Mouse (Mus musculus) heart, postnatal 0 days (tissue): ENCODE results near the gene Adam6a. TPM values are rescaled to one million over a fixed set of nuclear protein-coding genes. Genes with fewer than 3 reads are reported as not detected.
"Not testable (repeated sequence)": the region's sequence is repeated elsewhere in the genome, so short reads cannot be mapped to it uniquely, and the experiment has no call there.

Experiments used
- ATAC-seq: fragments of 200-750 bp; cut with Nextera tagmentation; 2 replicates; pipeline ENCODE4 v1.8.0; 2017; ENCODE audit warnings: low read depth, moderate number of reproducible peaks, moderate library complexity; ENCODE audit not compliant: insufficient read depth
- DNase-seq: peaks from one replicate; pipeline ENCODE4 v3.0.0-alpha.2; 2016; ENCODE audit warnings: low spot score
- H3K27ac ChIP-seq: fragments of 300-500 bp; sonication (generic); 2 replicates; pipeline ENCODE4 v1.5.1; 2014; ENCODE audit warnings: low read depth, mild to moderate bottlenecking
- H3K27me3 ChIP-seq: fragments of 300-500 bp; sonication (generic); 2 replicates; pipeline ENCODE4 v1.6.1; 2014; ENCODE audit warnings: low read length, mixed read lengths; ENCODE audit not compliant: control insufficient read depth, insufficient read depth
- H3K36me3 ChIP-seq: fragments of 300-500 bp; sonication (generic); replicated peaks from 2 replicates; pipeline ENCODE4 v1.6.1; 2014; ENCODE audit warnings: low read length, mixed read lengths; ENCODE audit not compliant: control insufficient read depth, insufficient read depth
- H3K4me1 ChIP-seq: fragments of 300-500 bp; sonication (generic); 2 replicates; pipeline ENCODE4 v1.6.1; 2014; ENCODE audit warnings: antibody characterized with exemption; ENCODE audit not compliant: control insufficient read depth, insufficient read depth
- H3K4me2 ChIP-seq: fragments of 300-500 bp; sonication (generic); 2 replicates; pipeline ENCODE4 v1.6.1; 2014; ENCODE audit warnings: low read depth, mild to moderate bottlenecking, low read length, moderate library complexity
- H3K4me3 ChIP-seq: fragments of 300-500 bp; sonication (generic); 2 replicates; pipeline ENCODE4 v1.5.1; 2014; ENCODE audit warnings: low read depth, low read length
- H3K9ac ChIP-seq: fragments of 300-500 bp; sonication (generic); replicated peaks from 2 replicates; pipeline ENCODE4 v1.6.1; 2014; ENCODE audit warnings: low read depth, low read length, mixed read lengths
- H3K9me3 ChIP-seq: fragments of 300-500 bp; sonication (generic); replicated peaks from 2 replicates; pipeline ENCODE4 v1.6.1; 2016; ENCODE audit warnings: low read length; ENCODE audit not compliant: control insufficient read depth
- CTCF ChIP-seq: IDR thresholded peaks from 2 replicates; pipeline ENCODE4 v1.5.1; 2016; ENCODE audit warnings: antibody characterized with exemption, control low read depth, low read depth
- EP300 ChIP-seq: IDR thresholded peaks from 2 replicates; pipeline ENCODE4 v1.6.1; 2016; ENCODE audit warnings: antibody characterized with exemption, low read depth
- WGBS: fragments of 180-500 bp; shearing (Covaris S2); extraction: QIAGEN DNeasy Blood & Tissue Kit; methylation state at CpG from one replicate; pipeline ENCODE4 v1.1.7; 2014; 5-methylcytosine and 5-hydroxymethylcytosine counted together
- polyA plus RNA-seq: library from polyadenylated mRNA; unstranded; fragments of >200 nt; fragmentation: Nextera tagmentation; extraction: Ambion mirVana; gene quantifications from 2 replicates; pipeline ENCODE4 v1.2.1, GENCODE M21; 2015
- total RNA-seq: library from RNA; depleted of rRNA; stranded (reverse); fragments of >200 nt; gene quantifications from 2 replicates; pipeline ENCODE4 v1.2.3, GENCODE M21; 2014; ENCODE audit warnings: low replicate concordance; rRNA removed

Gene Adam6a
- total RNA-seq (not detected in 2 replicates), polyA plus RNA-seq (not detected in 2 replicates)

- H3K9ac ChIP-seq, H3K4me3 ChIP-seq, H3K27me3 ChIP-seq, H3K4me1 ChIP-seq, H3K36me3 ChIP-seq, H3K9me3 ChIP-seq, H3K4me2 ChIP-seq, ATAC-seq, H3K27ac ChIP-seq, DNase-seq: not testable (repeated sequence)
- no CpG with 5 or more reads among the region's 1 CpGs for WGBS
These were observed at the start of gene Adam6a for GRCm38 (mm10) chr12:113543608-113544007. Adam6a (plus strand) TSS chr12:113543908.

- H3K4me2 ChIP-seq: no peak overlapping the region
- no peaks in the 10 kb centered on the region for H3K36me3 ChIP-seq
- TF ChIP-seq CTCF: no peak
- no peak overlapping the region for H3K4me3 ChIP-seq
- H3K27ac ChIP-seq: no peak overlapping the region
- H3K4me1 ChIP-seq: no peaks in the 10 kb centered on the region
- H3K27me3 ChIP-seq: no peaks in the 10 kb centered on the region
- H3K9me3 ChIP-seq: 0 out of 2 replicates have a peak, but pooled peaks cover 3% of the 10 kb centered on the region
- ATAC-seq (no peak), DNase-seq (no peak)
- no peak overlapping the region for H3K9ac ChIP-seq
- WGBS: 65% methylated on average over 2 of the region's 2 CpGs
These were observed 17.8 kb upstream of the Adam6a start for GRCm38 (mm10) chr12:113525901-113526300.

- H3K9me3 ChIP-seq: no peaks in the 10 kb centered on the region
- TF ChIP-seq EP300: no peak
- no peak for TF ChIP-seq CTCF
- no peak overlapping the region for H3K4me3 ChIP-seq
- no peak overlapping the region for H3K9ac ChIP-seq
- WGBS: 47% methylated on average over 6 of the region's 6 CpGs
- H3K27ac ChIP-seq: no peak overlapping the region
- ATAC-seq (no peak), DNase-seq (no peak)
- H3K36me3 ChIP-seq: no peaks in the 10 kb centered on the region
- H3K4me1 ChIP-seq: no peaks in the 10 kb centered on the region
- no peak overlapping the region for H3K4me2 ChIP-seq
- H3K27me3 ChIP-seq: no peaks in the 10 kb centered on the region
These were observed 34.5 kb downstream of the Adam6a start for GRCm38 (mm10) chr12:113578241-113578640.

- H3K36me3 ChIP-seq: no peaks in the 10 kb centered on the region
- TF ChIP-seq CTCF: no peak
- TF ChIP-seq EP300: no peak
- no peak overlapping the region for H3K27ac ChIP-seq
- no peaks in the 10 kb centered on the region for H3K27me3 ChIP-seq
- DNase-seq: no peak
- H3K4me2 ChIP-seq: no peak overlapping the region
- no peaks in the 10 kb centered on the region for H3K9me3 ChIP-seq
- H3K4me1 ChIP-seq: no peaks in the 10 kb centered on the region
- no peak overlapping the region for H3K9ac ChIP-seq
- WGBS: 40% methylated on average over 1 of the region's 1 CpGs
- no peak overlapping the region for H3K4me3 ChIP-seq
- no peak for ATAC-seq
These were observed 44.3 kb downstream of the Adam6a start for GRCm38 (mm10) chr12:113588001-113588400.

Other genes with a start within 250 kb of the Adam6a start
- gene Adam6b, start 54.4 kb upstream of the Adam6a start, total RNA-seq: not detected in 2 replicates
- gene Adam6b, start 54.4 kb upstream of the Adam6a start, polyA plus RNA-seq: not detected in 2 replicates